Mouse (Mus musculus) heart, embryonic 13.5 days (tissue): ENCODE data around the gene Rars2. TPM values are rescaled to one million over a fixed set of nuclear protein-coding genes. Genes with fewer than 3 reads are reported as not detected.

Experiments used
- ATAC-seq: fragments of 200-750 bp; cut with Nextera tagmentation; 2 replicates; pipeline ENCODE4 v1.8.0; 2017; ENCODE audit warnings: moderate TSS enrichment; ENCODE audit not compliant: insufficient number of reproducible peaks, low FRiP score, low TSS enrichment; ENCODE audit errors: extremely low read depth
- H3K27ac ChIP-seq: fragments of 300-500 bp; sonication (generic); replicated peaks from 2 replicates; pipeline ENCODE4 v1.5.1; 2015; ENCODE audit warnings: moderate library complexity, mild to moderate bottlenecking, inconsistent platforms
- H3K27me3 ChIP-seq: fragments of 300-500 bp; sonication (generic); replicated peaks from 2 replicates; pipeline ENCODE4 v1.6.1; 2015; ENCODE audit warnings: mild to moderate bottlenecking, inconsistent platforms
- H3K36me3 ChIP-seq: fragments of 300-500 bp; sonication (generic); 2 replicates; pipeline ENCODE4 v1.6.1; 2015; ENCODE audit warnings: mild to moderate bottlenecking, inconsistent platforms
- H3K4me1 ChIP-seq: fragments of 300-500 bp; sonication (generic); 2 replicates; pipeline ENCODE4 v1.6.1; 2015; ENCODE audit warnings: inconsistent platforms
- H3K4me2 ChIP-seq: fragments of 300-500 bp; sonication (generic); 2 replicates; pipeline ENCODE4 v1.6.1; 2015; ENCODE audit warnings: inconsistent platforms, mild to moderate bottlenecking, moderate library complexity
- H3K4me3 ChIP-seq: fragments of 300-500 bp; sonication (generic); 2 replicates; pipeline ENCODE4 v1.5.1; 2015; ENCODE audit warnings: moderate library complexity, mild to moderate bottlenecking, inconsistent platforms
- H3K9ac ChIP-seq: fragments of 300-500 bp; sonication (generic); 2 replicates; pipeline ENCODE4 v1.6.1; 2015; ENCODE audit warnings: inconsistent platforms, mild to moderate bottlenecking, moderate library complexity
- H3K9me3 ChIP-seq: fragments of 300-500 bp; sonication (generic); 2 replicates; pipeline ENCODE4 v1.6.1; 2016; ENCODE audit warnings: inconsistent platforms
- WGBS: fragments of 180-500 bp; shearing (Covaris S2); methylation state at CpG from one replicate; pipeline ENCODE4 v1.1.7; 2015; ENCODE audit warnings: mixed read lengths; 5-methylcytosine and 5-hydroxymethylcytosine counted together
- polyA plus RNA-seq: library from polyadenylated mRNA; unstranded; fragments of >200 nt; fragmentation: Nextera tagmentation; extraction: Ambion mirVana; gene quantifications from 2 replicates; pipeline ENCODE4 v1.2.1, GENCODE M21; 2015

Gene Rars2
- polyA plus RNA-seq, 1 experiment from 2014 or later = 44.6 TPM

DNA sequence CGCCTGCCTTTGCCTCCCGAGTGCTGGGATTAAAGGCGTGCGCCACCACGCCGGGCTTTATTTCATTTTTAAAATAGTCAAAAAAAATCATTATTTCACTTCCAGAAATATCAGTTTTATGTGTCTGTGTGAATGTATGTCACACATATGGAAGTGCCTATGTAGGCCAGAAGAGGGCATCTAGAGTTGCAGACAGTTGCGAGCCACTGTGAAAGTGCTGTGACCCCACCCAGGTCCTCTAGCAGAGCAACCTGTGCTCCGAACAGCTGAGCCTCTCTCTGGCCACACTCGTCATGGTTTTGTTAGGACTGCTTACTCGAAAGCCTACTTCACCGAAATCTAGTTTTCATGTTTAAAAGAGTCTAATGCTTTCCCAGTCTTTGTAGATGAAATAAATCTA lies 87.5 kb downstream of the Rars2 start:
- no peak overlapping the region for H3K4me3 ChIP-seq
- no peaks in the 10 kb centered on the region for H3K9me3 ChIP-seq
- no peaks in the 10 kb centered on the region for H3K36me3 ChIP-seq
- 91% methylated on average over 11 of the region's 11 CpGs for WGBS
- no peak overlapping the region for H3K4me2 ChIP-seq
- no peak overlapping the region for H3K9ac ChIP-seq
- H3K4me1 ChIP-seq = no peaks in the 10 kb centered on the region
- H3K27me3 ChIP-seq = no peaks in the 10 kb centered on the region
- no peak overlapping the region for H3K27ac ChIP-seq
- ATAC-seq = no peak

DNA sequence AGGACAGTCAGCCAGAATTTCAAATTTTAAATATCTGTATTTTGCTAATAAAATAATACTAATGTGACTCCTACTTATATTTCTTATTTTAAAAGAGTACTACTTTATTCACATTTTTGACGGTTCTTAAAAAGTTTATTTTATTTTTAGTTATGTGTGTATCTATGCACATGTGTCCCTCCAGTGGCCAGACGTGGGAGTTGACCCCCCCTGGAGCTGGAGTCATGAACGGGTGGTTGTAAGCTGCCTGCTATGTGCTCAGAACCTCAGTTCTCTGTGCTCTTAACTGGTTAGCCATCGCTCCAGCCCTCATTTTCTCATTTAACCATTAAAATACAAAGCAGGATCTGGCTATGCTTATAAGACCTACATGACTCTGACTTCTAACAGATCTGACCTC lies 88.3 kb downstream of the Rars2 start:
- Histone ChIP-seq H3K4me3 (no peak overlapping the region), H3K36me3 (no peaks in the 10 kb centered on the region), H3K9ac (no peak overlapping the region), H3K27ac (no peak overlapping the region), H3K4me1 (no peaks in the 10 kb centered on the region), H3K27me3 (no peaks in the 10 kb centered on the region), H3K9me3 (no peaks in the 10 kb centered on the region), H3K4me2 (no peak overlapping the region)
- ATAC-seq = no peak
- 54% methylated on average over 4 of the region's 4 CpGs for WGBS

DNA sequence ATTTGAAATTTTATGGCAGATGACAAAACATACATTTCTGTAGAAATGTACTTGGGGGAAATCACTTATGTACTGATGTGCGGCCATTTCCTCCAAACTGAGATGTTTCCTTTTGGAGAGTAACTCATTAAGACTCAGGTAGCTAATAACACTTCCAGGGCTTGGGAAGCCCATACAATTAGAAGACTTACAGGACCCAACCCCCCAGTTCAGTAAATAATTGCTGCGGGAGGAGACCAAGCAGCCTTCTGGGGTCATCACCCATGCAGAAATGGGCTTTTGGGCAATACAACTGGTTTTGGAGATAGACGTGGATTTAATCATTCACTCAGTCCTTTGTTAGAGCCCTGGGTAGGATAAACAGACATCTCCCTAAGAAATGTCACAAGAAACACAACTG lies 92.5 kb downstream of the Rars2 start:
- ATAC-seq = no peak
- no peak overlapping the region for H3K4me3 ChIP-seq
- H3K36me3 ChIP-seq = no peaks in the 10 kb centered on the region
- H3K4me2 ChIP-seq = no peak overlapping the region
- no peaks in the 10 kb centered on the region for H3K27me3 ChIP-seq
- WGBS = 68% methylated on average over 3 of the region's 3 CpGs
- H3K9me3 ChIP-seq = peaks cover 7% of the 10 kb centered on the region; the same call in 1 of the 2 replicates
- no peak overlapping the region for H3K27ac ChIP-seq
- no peaks in the 10 kb centered on the region for H3K4me1 ChIP-seq
- no peak overlapping the region for H3K9ac ChIP-seq

DNA sequence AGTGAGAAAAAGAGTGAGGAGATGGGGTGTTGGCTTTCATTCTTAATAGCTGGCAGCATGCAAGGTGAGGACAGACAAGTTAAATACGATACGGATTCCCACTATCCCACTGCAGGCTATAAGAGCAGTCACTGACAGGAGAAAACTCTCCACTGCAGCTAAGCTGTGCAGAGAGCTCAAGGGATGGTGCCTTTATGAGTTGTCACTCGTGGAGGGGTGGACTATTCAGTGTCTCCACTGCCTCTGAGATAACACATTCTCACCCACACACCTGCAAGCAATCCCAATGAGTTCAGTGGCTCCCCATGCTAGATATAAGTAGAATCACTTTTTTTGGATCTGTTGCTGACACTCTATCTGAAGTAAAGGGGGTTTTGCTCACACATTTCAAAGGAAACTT lies 93.4 kb downstream of the Rars2 start:
- Histone ChIP-seq H3K9ac (no peak overlapping the region), H3K27ac (no peak overlapping the region), H3K9me3 (peaks cover 7% of the 10 kb centered on the region; the same call in 1 of the 2 replicates), H3K27me3 (no peaks in the 10 kb centered on the region), H3K4me1 (no peaks in the 10 kb centered on the region), H3K36me3 (no peaks in the 10 kb centered on the region), H3K4me2 (no peak overlapping the region), H3K4me3 (no peak overlapping the region)
- 55% methylated on average over 3 of the region's 3 CpGs for WGBS
- ATAC-seq = no peak

Other genes with a start within 250 kb of the Rars2 start
- 36.9 and 37.4 TPM in 2 replicates for gene Akirin2, start 64.0 kb upstream of the Rars2 start, polyA plus RNA-seq
- gene Orc3, start within 50 bp of the Rars2 start, polyA plus RNA-seq = 61.5 and 66.8 TPM in 2 replicates
- 43.9 and 45.4 TPM in 2 replicates for gene Slc35a1, start 72.5 kb downstream of the Rars2 start, polyA plus RNA-seq
- 0.24 TPM in 1 of 2 replicates, not detected in the other for gene Cfap206, start 115.2 kb downstream of the Rars2 start, polyA plus RNA-seq
- gene Gm136, start 141.3 kb downstream of the Rars2 start, polyA plus RNA-seq = not detected in 2 replicates
- 56.8 and 58.9 TPM in 2 replicates for gene Smim8, start 163.5 kb downstream of the Rars2 start, polyA plus RNA-seq